Mouse (Mus musculus): ENCODE results near the gene Rrp1b.

GRCm38 (mm10) chr17:32103054-32103453, 67.2 kb downstream of the Rrp1b start:
- TF ChIP-seq CTCF (IDR thresholded peaks at IDR 0.05; ENCODE audit: low read depth, low read length), result peak; percentile 86
- no peak for TF ChIP-seq POLR2A (IDR thresholded peaks at IDR 0.05; ENCODE audit: extremely low read depth, insufficient read depth, low read length)
